Mouse (Mus musculus) heart, adult 10 weeks (tissue): Measurements from ENCODE around the gene Gm21921. TPM values are rescaled to one million over a fixed set of nuclear protein-coding genes. Genes with fewer than 3 reads are reported as not detected.

Experiments used
- polyA plus RNA-seq: library from polyadenylated mRNA; stranded (reverse); fragments of 350-450 nt; fragmentation: Illumina TruSeq; extraction: RNeasy Lipid Tissue Mini Kit (QIAGEN cat#74804); gene quantifications from one replicate; pipeline ENCODE4 v1.2.3, GENCODE M21; 2014; ENCODE audit warnings: low read depth, low replicate concordance

Gm21921 gene
- not detected for polyA plus RNA-seq

GRCm38 (mm10) chrY:24796143-24796542, at the start of gene Gm21921:
TSS of gene Gm21921 (minus strand) at chrY:24796243.

